Mouse (Mus musculus): ENCODE data around the gene Pitpnc1.

Pitpnc1 gene

DNA sequence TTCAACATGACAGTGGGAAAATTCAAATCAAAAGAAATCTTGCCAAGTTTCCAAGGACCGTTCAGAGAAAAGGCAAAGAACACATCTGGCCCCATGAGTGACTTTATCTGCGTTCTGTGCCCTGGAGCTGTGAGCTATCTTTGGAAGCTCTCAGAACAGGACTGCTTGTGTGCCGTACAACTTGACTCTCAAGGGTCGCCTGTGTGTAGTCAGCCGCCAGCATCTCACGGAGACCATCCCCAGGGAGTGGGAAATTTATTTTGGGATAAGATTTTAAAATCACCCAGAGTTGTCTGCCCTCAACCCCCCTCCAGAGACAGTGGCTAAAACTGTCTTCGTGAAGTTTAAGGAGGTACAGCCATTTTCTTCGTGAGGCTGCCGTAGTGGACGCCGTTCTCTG is 268.7 kb downstream of the Pitpnc1 start:
- CTCF ChIA-PET = interaction anchor here in 2 of 4 experiments (0.6 to 0.7 kb wide), 2 partner anchors 262 to 1591 kb away, joined by 3 to 8 read pairs; no protein-coding TSS in a partner anchor
- POLR2A ChIA-PET = interaction anchor here in 1 of 4 experiments (1.6 kb wide), 1 partner anchor 13 kb away, joined by 8 read pairs; the partner anchor contains the start of gene Nol11

DNA sequence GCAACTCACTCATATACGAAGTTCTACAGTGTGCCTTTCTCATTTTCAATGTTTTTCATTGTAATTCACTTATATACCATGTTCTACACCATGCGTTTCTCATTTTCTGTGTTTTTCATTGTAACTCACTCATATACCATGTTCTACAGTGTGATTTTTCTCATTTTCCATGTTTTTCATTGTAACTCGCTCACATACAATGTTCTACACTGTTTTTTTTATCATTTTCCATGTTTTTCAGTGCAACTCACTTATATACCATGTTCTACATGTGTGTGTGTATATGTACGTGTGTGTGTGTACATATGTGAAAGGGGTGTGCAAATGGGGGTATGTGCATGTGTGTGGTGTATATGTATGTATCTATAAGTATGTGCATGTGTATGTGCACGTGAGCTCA is 271.2 kb downstream of the Pitpnc1 start:
- ChIA-PET CTCF (interaction anchor here in 1 of 4 experiments (0.6 to 0.7 kb wide), 2 partner anchors 10 to 11 kb away, joined by 3 to 4 read pairs; partner anchors contain the start of gene Nol11), POLR2A (interaction anchor here in 1 of 4 experiments (1.1 kb wide), 1 partner anchor 11 kb away, joined by 4 read pairs; no protein-coding TSS in a partner anchor)

- POLR2A ChIA-PET = interaction anchor here in 2 of 4 experiments (1.0 to 1.8 kb wide), 8 partner anchors 9 to 58 kb away, joined by 3 to 4 read pairs (median 4); no protein-coding TSS in a partner anchor
- CTCF ChIA-PET = interaction anchor here (0.5 to 0.8 kb wide), 4 partner anchors 9 to 600 kb away, joined by 3 to 4 read pairs (median 4); no protein-coding TSS in a partner anchor
Observed at GRCm38 (mm10) chr11:107195334-107195733, 275.2 kb downstream of the Pitpnc1 start.

DNA sequence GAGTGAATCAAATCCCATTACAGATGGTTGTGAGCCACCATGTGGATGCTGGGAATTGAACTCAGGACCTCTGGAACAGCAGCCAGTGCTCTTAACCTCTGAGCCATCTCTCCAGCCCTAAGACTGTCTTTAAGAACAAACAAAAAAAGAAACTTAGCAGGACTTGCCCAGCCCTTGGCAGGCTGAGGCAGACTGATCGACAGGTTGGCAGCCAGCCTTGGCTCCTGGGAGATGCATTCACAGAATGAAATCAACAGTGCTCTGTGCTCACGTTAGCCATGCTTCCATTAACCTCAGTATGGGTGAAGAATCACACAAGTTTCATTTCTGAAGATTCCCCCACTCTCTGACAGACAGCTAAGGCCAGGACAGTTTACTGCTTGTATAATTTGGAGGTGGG is 280.1 kb downstream of the Pitpnc1 start:
- POLR2A ChIA-PET = interaction anchor here in 2 of 4 experiments (1.1 to 2.4 kb wide), 5 partner anchors 12 to 58 kb away, joined by 3 to 13 read pairs (median 4); no protein-coding TSS in a partner anchor
- CTCF ChIA-PET = interaction anchor here in 1 of 4 experiments (0.6 kb wide), 1 partner anchor 20 kb away, joined by 4 read pairs; no protein-coding TSS in a partner anchor

- ChIA-PET POLR2A (interaction anchor here (0.6 to 2.4 kb wide), 32 partner anchors 11 to 913 kb away, joined by 3 to 13 read pairs (median 4); partner anchors contain the start of genes Cep95 (in 1 of the 4), Ddx5 (in 1 of the 4), Helz (in 1 of the 4) and Kpna2 (in 1 of the 4)), CTCF (interaction anchor here (0.6 to 2.1 kb wide), 20 partner anchors 11 to 664 kb away, joined by 3 to 12 read pairs (median 4); partner anchors contain the start of gene Psmd12 (in 1 of the 4))
Observed at GRCm38 (mm10) chr11:107188565-107189552, 281.6 kb downstream of the Pitpnc1 start, which contains the start of gene Nol11. Nol11 (minus strand) TSS chr11:107189381.

- ChIA-PET CTCF (interaction anchor here in 1 of 4 experiments (0.6 to 0.7 kb wide), 2 partner anchors 158 to 295 kb away, joined by 3 read pairs; no protein-coding TSS in a partner anchor), POLR2A (interaction anchor here in 2 of 4 experiments (0.5 to 1.4 kb wide), 4 partner anchors 8 to 301 kb away, joined by 3 to 6 read pairs (median 3); no protein-coding TSS in a partner anchor)
Observed at GRCm38 (mm10) chr11:107183777-107184176, 286.7 kb downstream of the Pitpnc1 start.

DNA sequence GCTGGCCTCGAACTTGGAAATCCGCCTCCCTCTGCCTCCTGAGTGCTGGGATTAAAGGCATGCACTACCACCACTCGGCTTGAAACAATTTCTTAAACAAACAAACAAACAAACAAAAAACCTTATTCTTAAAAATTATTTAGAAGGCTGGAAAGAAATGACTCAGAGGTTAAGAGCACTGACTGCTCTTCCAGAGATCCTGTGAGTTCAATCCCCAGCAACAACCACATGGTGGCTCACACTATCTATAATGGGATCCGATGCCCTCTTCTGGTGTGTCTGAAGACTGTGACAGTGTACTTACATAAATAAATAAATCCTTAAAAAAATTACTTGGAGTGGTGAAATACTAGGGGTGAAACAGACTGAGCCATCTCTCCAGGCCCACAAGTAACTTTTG is 309.3 kb downstream of the Pitpnc1 start:
- CTCF ChIA-PET = no interaction called here

DNA sequence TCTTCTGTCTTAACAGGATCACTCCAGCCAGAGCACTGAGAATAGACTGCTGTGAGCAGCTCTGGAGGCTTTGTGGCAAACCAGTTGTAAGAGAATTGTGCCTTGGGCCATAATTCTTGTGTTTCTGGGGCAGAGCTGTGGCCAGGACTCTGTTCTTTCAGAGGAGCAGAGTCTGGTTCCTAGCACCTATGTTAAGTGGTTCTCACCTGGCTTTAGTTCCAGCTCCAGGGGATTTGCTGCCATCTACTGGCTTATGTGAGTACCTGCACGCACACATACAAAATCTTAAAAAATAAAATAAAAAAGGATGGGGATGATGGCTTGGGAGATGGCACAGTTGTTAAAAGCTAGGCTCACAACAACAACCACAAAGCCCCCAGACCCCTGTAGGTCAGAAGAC is 311.5 kb downstream of the Pitpnc1 start:
- ChIA-PET POLR2A (interaction anchor here in 3 of 4 experiments (0.6 to 1.8 kb wide), 19 partner anchors 7 to 160 kb away, joined by 3 to 8 read pairs (median 4); partner anchors contain the start of genes Nol11 (in 2 of the 3) and Kpna2 (in 1 of the 3)), CTCF (interaction anchor here (0.5 to 2.7 kb wide), 22 partner anchors 10 to 756 kb away, joined by 3 to 7 read pairs (median 3); partner anchors contain the start of genes Bptf (in 1 of the 4), Cacng5 (in 1 of the 4) and Nol11 (in 1 of the 4))

More for the DNA sequence above, 309.3 kb downstream of the Pitpnc1 start:
- POLR2A ChIA-PET = no interaction called here
